9 mouse cellular contexts compared by ENCODE assay signal in the genomic region with DNA sequence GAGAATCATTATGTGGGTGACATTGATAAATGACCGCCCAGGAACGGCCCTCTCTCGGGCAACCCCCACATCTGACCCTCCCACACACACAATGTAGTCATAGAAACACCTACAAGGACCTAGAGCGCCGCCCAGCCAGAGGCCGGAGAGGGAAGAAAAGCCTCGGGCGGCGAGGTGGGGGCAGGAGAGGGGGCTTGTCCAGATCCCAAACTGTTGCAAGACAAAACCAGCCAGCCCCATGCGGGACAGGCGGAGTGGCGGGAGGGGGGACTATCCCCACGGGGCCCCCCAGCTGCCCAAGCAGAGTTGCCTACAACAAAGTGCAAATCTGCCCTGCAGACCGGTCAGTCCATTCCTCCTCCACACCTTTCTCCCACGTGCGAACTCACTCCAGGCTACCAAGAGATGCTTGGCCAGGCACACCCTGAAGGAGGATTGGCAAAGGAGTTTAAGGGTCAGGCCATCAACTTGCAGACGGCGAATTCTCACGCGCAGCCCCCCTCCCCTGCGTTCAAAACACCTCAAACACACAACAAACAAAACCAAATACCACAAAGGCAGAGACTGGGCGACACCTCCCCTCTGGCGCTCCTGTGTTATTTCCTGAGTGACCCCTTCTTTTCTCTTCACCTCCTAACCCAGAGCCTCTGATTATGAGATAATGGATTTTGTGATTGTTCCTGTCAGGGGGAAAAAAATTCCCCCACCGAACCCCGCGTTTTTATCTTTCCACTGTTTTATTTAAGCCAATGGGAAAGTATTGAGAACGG.
DNase-seq lines count a peak whose midpoint lies in the region; ATAC-seq and TF ChIP-seq lines count a peak whose summit lies in the region.
"Had no signal": no experiment of that assay in that cellular context is flagged by ENCODE, and none has a peak within 500 bp of the region (broad histone marks: within the 10 kb centered on the region; RNA-seq: fewer than 3 reads in every experiment).

No protein-coding gene starts in this region.

- H3K36me3 ChIP-seq in hindbrain, embryonic 14.5 days (replicated peaks; ENCODE audit: control insufficient read depth, insufficient read depth) = peaks cover 11% of the 10 kb centered on the region
- H3K36me3 ChIP-seq in stomach, embryonic 16.5 days (ENCODE audit: control insufficient read depth, insufficient read depth, low read length) = no peaks in the 10 kb centered on the region

- TF ChIP-seq CTCF in lung, adult 2 months (IDR thresholded peaks at IDR 0.05; ENCODE audit: insufficient read depth, low read length) = no peak

- ATAC-seq in hindbrain, embryonic 14.5 days (ENCODE audit: low FRiP score) = peak; percentile 81
- ATAC-seq in stomach, embryonic 16.5 days (ENCODE audit: insufficient read depth, low FRiP score) = peak; percentile 60; the same call in 1 of the 2 replicates
- no peak; the same call in 1 of the 2 replicates for ATAC-seq in megakaryocyte-erythroid progenitor cell, adult 5-6 weeks (replicated peaks; ENCODE audit: low FRiP score, low TSS enrichment, poor library complexity, severe bottlenecking)
- ATAC-seq: Patski had no signal

- H3K4me2 ChIP-seq in hindbrain, embryonic 14.5 days (replicated peaks) = peak overlapping the region; percentile 48
- peak overlapping the region; percentile 51 for H3K4me2 ChIP-seq in stomach, embryonic 16.5 days (ENCODE audit: low read depth, low read length)

- H3K9me3 ChIP-seq in hindbrain, embryonic 14.5 days (ENCODE audit: control insufficient read depth, low read length) = no peaks in the 10 kb centered on the region
- no peaks in the 10 kb centered on the region for H3K9me3 ChIP-seq in stomach, embryonic 16.5 days (replicated peaks; ENCODE audit: control insufficient read depth, low read length)

- DNase-seq in lung, postnatal 10 days = peak; percentile 26
- no peak for DNase-seq in lung, adult 2 months
- DNase-seq in embryo, embryonic 11.5 days (ENCODE audit: low read depth, low spot score) = peak; percentile 78
- DNase-seq in hindbrain, embryonic 14.5 days (ENCODE audit: low spot score) = peak; percentile 74
- peak; percentile 38 for DNase-seq in liver
- no peak for DNase-seq in spleen, postnatal 4 days (ENCODE audit: low spot score in 2 of 2)

- 24% methylated on average over 27 of the region's 27 CpGs for WGBS in lung, adult 2 months
- WGBS in hindbrain, embryonic 14.5 days = under 1% methylated on average over 27 of the region's 27 CpGs
- 10% methylated on average over 26 of the region's 27 CpGs for WGBS in stomach, embryonic 16.5 days

- H3K4me3 ChIP-seq in lung, adult 2 months (replicated peaks; ENCODE audit: extremely low read depth, low read depth, low read length) = no peak overlapping the region
- peak overlapping the region; percentile 20 for H3K4me3 ChIP-seq in hindbrain, embryonic 14.5 days (replicated peaks; ENCODE audit: low read length)
- peak overlapping the region; percentile 31 for H3K4me3 ChIP-seq in stomach, embryonic 16.5 days (replicated peaks; ENCODE audit: low read length)

- peak overlapping the region; percentile 52 for H3K9ac ChIP-seq in hindbrain, embryonic 14.5 days
- peak overlapping the region; percentile 35; the same call in 1 of the 2 replicates for H3K9ac ChIP-seq in stomach, embryonic 16.5 days (ENCODE audit: low read length)

- H3K27ac ChIP-seq in hindbrain, embryonic 14.5 days = peak overlapping the region; percentile 89
- peak overlapping the region; percentile 52 for H3K27ac ChIP-seq in stomach, embryonic 16.5 days (ENCODE audit: low read length)

- no peak for TF ChIP-seq POLR2A in lung, adult 2 months (IDR thresholded peaks at IDR 0.05; ENCODE audit: borderline replicate concordance, extremely low read depth, low read depth, low read length)

- peaks cover 11% of the 10 kb centered on the region for H3K27me3 ChIP-seq in hindbrain, embryonic 14.5 days (ENCODE audit: control insufficient read depth, insufficient read depth, low read length)
- H3K27me3 ChIP-seq in stomach, embryonic 16.5 days (ENCODE audit: control insufficient read depth, insufficient read depth, low read length) = peaks cover 6% of the 10 kb centered on the region; the same call in 1 of the 2 replicates
- H3K27me3 ChIP-seq: Patski had no signal

- H3K4me1 ChIP-seq in lung, adult 2 months (ENCODE audit: control insufficient read depth, insufficient read depth, low read length) = peaks cover 2% of the 10 kb centered on the region; the same call in 1 of the 2 replicates
- peaks cover 43% of the 10 kb centered on the region for H3K4me1 ChIP-seq in hindbrain, embryonic 14.5 days (replicated peaks; ENCODE audit: control insufficient read depth, insufficient read depth, low read length)
- peaks cover 18% of the 10 kb centered on the region for H3K4me1 ChIP-seq in stomach, embryonic 16.5 days (ENCODE audit: control insufficient read depth, insufficient read depth, low read length)

Comparison
In these comparisons a context has a peak if more than half of its experiments do, and no peak if none do; other contexts are left out.
1. DNase-seq: peak in lung, postnatal 10 days (single experiment), embryo, embryonic 11.5 days (single experiment), hindbrain, embryonic 14.5 days (single experiment) and liver (single experiment); none in lung, adult 2 months (single experiment) and spleen, postnatal 4 days (0 of 2).